Mouse (Mus musculus): ENCODE measurements around the gene Kalrn. TPM values are rescaled to one million over a fixed set of nuclear protein-coding genes. Genes with fewer than 3 reads are reported as not detected.

Kalrn gene
- polyA plus RNA-seq, 1 experiment from 2014 or later, result 22.8 TPM

- Histone ChIP-seq H3K27ac (no peak overlapping the region), H3K36me3 (no peaks in the 10 kb centered on the region), H3K9me3 (no peaks in the 10 kb centered on the region), H3K4me3 (no peak overlapping the region), H3K27me3 (ENCODE audit: insufficient read depth, poor library complexity, severe bottlenecking) (no peaks in the 10 kb centered on the region), H3K4me1 (peaks cover 48% of the 10 kb centered on the region)
- no peak for DNase-seq (ENCODE audit: low spot score)
- 88% methylated on average over 7 of the region's 7 CpGs for WGBS
Observed at GRCm38 (mm10) chr16:34487268-34487667, 86.1 kb downstream of the Kalrn start.

- H3K4me1 ChIP-seq, result peaks cover 33% of the 10 kb centered on the region
- WGBS, result 63% methylated on average over 6 of the region's 6 CpGs
- DNase-seq (ENCODE audit: low spot score), result no peak
- no peaks in the 10 kb centered on the region for H3K36me3 ChIP-seq
- H3K4me3 ChIP-seq, result no peak overlapping the region
- peak overlapping the region; percentile 70 for H3K27ac ChIP-seq
- H3K9me3 ChIP-seq, result no peaks in the 10 kb centered on the region
- no peaks in the 10 kb centered on the region for H3K27me3 ChIP-seq (ENCODE audit: insufficient read depth, poor library complexity, severe bottlenecking)
Observed at GRCm38 (mm10) chr16:34485483-34485882, 87.8 kb downstream of the Kalrn start.

- H3K27ac ChIP-seq, result peak overlapping the region; percentile 70
- H3K36me3 ChIP-seq, result no peaks in the 10 kb centered on the region
- no peak overlapping the region for H3K4me3 ChIP-seq
- 25% methylated on average over 3 of the region's 3 CpGs for WGBS
- no peaks in the 10 kb centered on the region for H3K27me3 ChIP-seq (ENCODE audit: insufficient read depth, poor library complexity, severe bottlenecking)
- no peak for DNase-seq (ENCODE audit: low spot score)
- H3K4me1 ChIP-seq, result peaks cover 27% of the 10 kb centered on the region
- no peaks in the 10 kb centered on the region for H3K9me3 ChIP-seq
Observed at GRCm38 (mm10) chr16:34484921-34485320, 88.4 kb downstream of the Kalrn start.

GRCm38 (mm10) chr16:34484213-34484612, 89.1 kb downstream of the Kalrn start:
- Histone ChIP-seq H3K36me3 (no peaks in the 10 kb centered on the region), H3K27ac (no peak overlapping the region), H3K4me3 (no peak overlapping the region), H3K9me3 (no peaks in the 10 kb centered on the region), H3K27me3 (ENCODE audit: insufficient read depth, poor library complexity, severe bottlenecking) (no peaks in the 10 kb centered on the region), H3K4me1 (peaks cover 25% of the 10 kb centered on the region)
- 90% methylated on average over 1 of the region's 1 CpGs for WGBS
- DNase-seq (ENCODE audit: low spot score), result no peak

- H3K4me3 ChIP-seq, result no peak overlapping the region
- H3K27me3 ChIP-seq (ENCODE audit: insufficient read depth, poor library complexity, severe bottlenecking), result no peaks in the 10 kb centered on the region
- no peaks in the 10 kb centered on the region for H3K9me3 ChIP-seq
- no peaks in the 10 kb centered on the region for H3K36me3 ChIP-seq
- H3K27ac ChIP-seq, result no peak overlapping the region
- DNase-seq (ENCODE audit: low spot score), result no peak
- WGBS, result 90% methylated on average over 6 of the region's 6 CpGs
- H3K4me1 ChIP-seq, result peaks cover 24% of the 10 kb centered on the region
Observed at GRCm38 (mm10) chr16:34483716-34484115, 89.6 kb downstream of the Kalrn start.

GRCm38 (mm10) chr16:34474741-34475140, 98.6 kb downstream of the Kalrn start:
- Histone ChIP-seq H3K4me3 (no peak overlapping the region), H3K27ac (no peak overlapping the region), H3K36me3 (no peaks in the 10 kb centered on the region), H3K27me3 (ENCODE audit: insufficient read depth, poor library complexity, severe bottlenecking) (no peaks in the 10 kb centered on the region), H3K9me3 (no peaks in the 10 kb centered on the region), H3K4me1 (peaks cover 61% of the 10 kb centered on the region)
- 71% methylated on average over 4 of the region's 4 CpGs for WGBS
- no peak for DNase-seq (ENCODE audit: low spot score)

GRCm38 (mm10) chr16:34473891-34474290, 99.4 kb downstream of the Kalrn start:
- H3K9me3 ChIP-seq, result no peaks in the 10 kb centered on the region
- WGBS, result 53% methylated on average over 4 of the region's 4 CpGs
- no peak overlapping the region for H3K4me3 ChIP-seq
- peaks cover 66% of the 10 kb centered on the region for H3K4me1 ChIP-seq
- no peak overlapping the region for H3K27ac ChIP-seq
- no peak for DNase-seq (ENCODE audit: low spot score)
- no peaks in the 10 kb centered on the region for H3K36me3 ChIP-seq
- no peaks in the 10 kb centered on the region for H3K27me3 ChIP-seq (ENCODE audit: insufficient read depth, poor library complexity, severe bottlenecking)

GRCm38 (mm10) chr16:34471441-34471840, 101.9 kb downstream of the Kalrn start:
- Histone ChIP-seq H3K9me3 (no peaks in the 10 kb centered on the region), H3K4me1 (peaks cover 80% of the 10 kb centered on the region), H3K4me3 (no peak overlapping the region), H3K36me3 (no peaks in the 10 kb centered on the region), H3K27ac (no peak overlapping the region), H3K27me3 (ENCODE audit: insufficient read depth, poor library complexity, severe bottlenecking) (no peaks in the 10 kb centered on the region)
- no peak for DNase-seq (ENCODE audit: low spot score)
- WGBS, result 76% methylated on average over 4 of the region's 4 CpGs

- no peak for DNase-seq (ENCODE audit: low spot score)
- H3K36me3 ChIP-seq, result no peaks in the 10 kb centered on the region
Observed at GRCm38 (mm10) chr16:34470343-34470742, 103.0 kb downstream of the Kalrn start.

GRCm38 (mm10) chr16:34469277-34469868, 104.0 kb downstream of the Kalrn start:
- H3K4me3 ChIP-seq, result peak overlapping the region; percentile 2; the same call in 1 of the 2 replicates
- no peak for DNase-seq (ENCODE audit: low spot score)
- H3K27me3 ChIP-seq (ENCODE audit: insufficient read depth, poor library complexity, severe bottlenecking), result no peaks in the 10 kb centered on the region
- H3K36me3 ChIP-seq, result no peaks in the 10 kb centered on the region
- H3K4me1 ChIP-seq, result peaks cover 81% of the 10 kb centered on the region
- H3K27ac ChIP-seq, result peak overlapping the region; percentile 77
- 43% methylated on average over 8 of the region's 8 CpGs for WGBS
- H3K9me3 ChIP-seq, result no peaks in the 10 kb centered on the region

More at GRCm38 (mm10) chr16:34470343-34470742, 103.0 kb downstream of the Kalrn start:
- Histone ChIP-seq H3K27ac (peak overlapping the region; percentile 77), H3K4me1 (peaks cover 85% of the 10 kb centered on the region), H3K4me3 (no peak overlapping the region), H3K9me3 (no peaks in the 10 kb centered on the region), H3K27me3 (ENCODE audit: insufficient read depth, poor library complexity, severe bottlenecking) (no peaks in the 10 kb centered on the region)
- 74% methylated on average over 5 of the region's 5 CpGs for WGBS

- Histone ChIP-seq H3K36me3 (no peaks in the 10 kb centered on the region), H3K9me3 (no peaks in the 10 kb centered on the region), H3K4me3 (no peak overlapping the region), H3K4me1 (peaks cover 62% of the 10 kb centered on the region), H3K27ac (peak overlapping the region; percentile 52), H3K27me3 (ENCODE audit: insufficient read depth, poor library complexity, severe bottlenecking) (no peaks in the 10 kb centered on the region)
- WGBS, result 26% methylated on average over 4 of the region's 4 CpGs
- no peak for DNase-seq (ENCODE audit: low spot score)
Observed at GRCm38 (mm10) chr16:34466649-34467048, 106.7 kb downstream of the Kalrn start.

- WGBS, result 54% methylated on average over 7 of the region's 7 CpGs
- DNase-seq (ENCODE audit: low spot score), result no peak
- Histone ChIP-seq H3K9me3 (no peaks in the 10 kb centered on the region), H3K27ac (peak overlapping the region; percentile 74), H3K36me3 (no peaks in the 10 kb centered on the region), H3K27me3 (ENCODE audit: insufficient read depth, poor library complexity, severe bottlenecking) (no peaks in the 10 kb centered on the region), H3K4me3 (no peak overlapping the region), H3K4me1 (peaks cover 35% of the 10 kb centered on the region)
Observed at GRCm38 (mm10) chr16:34456314-34456713, 117.0 kb downstream of the Kalrn start.

- Histone ChIP-seq H3K27ac (no peak overlapping the region), H3K27me3 (ENCODE audit: insufficient read depth, poor library complexity, severe bottlenecking) (no peaks in the 10 kb centered on the region), H3K36me3 (no peaks in the 10 kb centered on the region), H3K4me3 (no peak overlapping the region), H3K9me3 (no peaks in the 10 kb centered on the region), H3K4me1 (peaks cover 17% of the 10 kb centered on the region)
- DNase-seq (ENCODE audit: low spot score), result no peak
- 84% methylated on average over 7 of the region's 7 CpGs for WGBS
Observed at GRCm38 (mm10) chr16:34445666-34446065, 127.7 kb downstream of the Kalrn start.

- H3K36me3 ChIP-seq, result no peaks in the 10 kb centered on the region
- H3K27ac ChIP-seq, result peak overlapping the region; percentile 49; the same call in 1 of the 2 replicates
- H3K9me3 ChIP-seq, result no peaks in the 10 kb centered on the region
- peaks cover 33% of the 10 kb centered on the region for H3K4me1 ChIP-seq
- DNase-seq (ENCODE audit: low spot score), result no peak
- WGBS, result 69% methylated on average over 2 of the region's 2 CpGs
- no peaks in the 10 kb centered on the region for H3K27me3 ChIP-seq (ENCODE audit: insufficient read depth, poor library complexity, severe bottlenecking)
- H3K4me3 ChIP-seq, result no peak overlapping the region
Observed at GRCm38 (mm10) chr16:34441704-34442103, 131.6 kb downstream of the Kalrn start.

All from heart, embryonic 10.5 days (tissue).